Mouse (Mus musculus) embryonic facial prominence, embryonic 12.5 days (tissue): ENCODE data around the gene Smoc1. TPM values are rescaled to one million over a fixed set of nuclear protein-coding genes. Genes with fewer than 3 reads are reported as not detected.

Experiments used
- ATAC-seq: fragments of 200-750 bp; cut with Nextera tagmentation; 2 replicates; pipeline ENCODE4 v1.8.0; 2017; ENCODE audit not compliant: insufficient number of reproducible peaks, insufficient read depth, low FRiP score, low TSS enrichment
- H3K27ac ChIP-seq: fragments of 300-500 bp; sonication (generic); 2 replicates; pipeline ENCODE4 v1.5.1; 2016; ENCODE audit warnings: mild to moderate bottlenecking
- H3K27me3 ChIP-seq: fragments of 300-500 bp; sonication (generic); 2 replicates; pipeline ENCODE4 v1.6.1; 2016; ENCODE audit warnings: mild to moderate bottlenecking, moderate library complexity
- H3K36me3 ChIP-seq: fragments of 300-500 bp; sonication (generic); 2 replicates; pipeline ENCODE4 v1.6.1; 2016; ENCODE audit warnings: mild to moderate bottlenecking
- H3K4me1 ChIP-seq: fragments of 300-500 bp; sonication (generic); 2 replicates; pipeline ENCODE4 v1.6.1; 2016
- H3K4me2 ChIP-seq: fragments of 300-500 bp; sonication (generic); replicated peaks from 2 replicates; pipeline ENCODE4 v1.6.1; 2016; ENCODE audit warnings: mild to moderate bottlenecking, moderate library complexity
- H3K4me3 ChIP-seq: fragments of 300-500 bp; sonication (generic); 2 replicates; pipeline ENCODE4 v1.5.1; 2016; ENCODE audit warnings: mild to moderate bottlenecking
- H3K9ac ChIP-seq: fragments of 300-500 bp; sonication (generic); 2 replicates; pipeline ENCODE4 v1.6.1; 2016; ENCODE audit warnings: mild to moderate bottlenecking, moderate library complexity
- H3K9me3 ChIP-seq: fragments of 300-500 bp; sonication (generic); 2 replicates; pipeline ENCODE4 v1.6.1; 2016; ENCODE audit warnings: mild to moderate bottlenecking, moderate library complexity
- WGBS: fragments of 180-500 bp; shearing (Covaris S2); methylation state at CpG from one replicate; pipeline ENCODE4 v1.1.7; 2016; 5-methylcytosine and 5-hydroxymethylcytosine counted together
- polyA plus RNA-seq: library from polyadenylated mRNA; unstranded; fragments of >200 nt; fragmentation: Nextera tagmentation; extraction: Ambion mirVana; gene quantifications from 2 replicates; pipeline ENCODE4 v1.2.1, GENCODE M21; 2016

Smoc1 gene
- polyA plus RNA-seq, 1 experiment from 2014 or later = 14.7 TPM

GRCm38 (mm10) chr12:81175252-81175651 lies 148.6 kb downstream of the Smoc1 start:
- H3K4me2 ChIP-seq = no peak overlapping the region
- H3K27me3 ChIP-seq = no peaks in the 10 kb centered on the region
- 42% methylated on average over 9 of the region's 9 CpGs for WGBS
- no peaks in the 10 kb centered on the region for H3K36me3 ChIP-seq
- H3K27ac ChIP-seq = no peak overlapping the region
- H3K4me1 ChIP-seq = 0 out of 2 replicates have a peak, but pooled peaks cover 3% of the 10 kb centered on the region
- H3K9ac ChIP-seq = no peak overlapping the region
- no peak overlapping the region for H3K4me3 ChIP-seq
- no peaks in the 10 kb centered on the region for H3K9me3 ChIP-seq
- ATAC-seq = no peak

GRCm38 (mm10) chr12:81182073-81182472 lies 155.5 kb downstream of the Smoc1 start:
- Histone ChIP-seq H3K4me3 (no peak overlapping the region), H3K9ac (no peak overlapping the region), H3K36me3 (no peaks in the 10 kb centered on the region), H3K4me1 (no peaks in the 10 kb centered on the region), H3K27me3 (no peaks in the 10 kb centered on the region), H3K4me2 (no peak overlapping the region), H3K9me3 (no peaks in the 10 kb centered on the region), H3K27ac (no peak overlapping the region)
- ATAC-seq = peak; percentile 60; the same call in 1 of the 2 replicates
- WGBS = 57% methylated on average over 3 of the region's 3 CpGs

GRCm38 (mm10) chr12:81184967-81185366 lies 158.4 kb downstream of the Smoc1 start:
- WGBS = 86% methylated on average over 2 of the region's 2 CpGs
- no peaks in the 10 kb centered on the region for H3K4me1 ChIP-seq
- no peak overlapping the region for H3K27ac ChIP-seq
- no peaks in the 10 kb centered on the region for H3K9me3 ChIP-seq
- no peak overlapping the region for H3K9ac ChIP-seq
- ATAC-seq = no peak
- no peak overlapping the region for H3K4me3 ChIP-seq
- no peaks in the 10 kb centered on the region for H3K27me3 ChIP-seq
- H3K36me3 ChIP-seq = no peaks in the 10 kb centered on the region
- no peak overlapping the region for H3K4me2 ChIP-seq

GRCm38 (mm10) chr12:81186081-81186480 lies 159.5 kb downstream of the Smoc1 start:
- Histone ChIP-seq H3K4me3 (no peak overlapping the region), H3K9me3 (no peaks in the 10 kb centered on the region), H3K36me3 (no peaks in the 10 kb centered on the region), H3K9ac (no peak overlapping the region), H3K27ac (no peak overlapping the region), H3K27me3 (no peaks in the 10 kb centered on the region), H3K4me1 (no peaks in the 10 kb centered on the region), H3K4me2 (no peak overlapping the region)
- WGBS = 89% methylated on average over 4 of the region's 4 CpGs
- ATAC-seq = no peak

GRCm38 (mm10) chr12:81186668-81187067 lies 160.1 kb downstream of the Smoc1 start:
- 80% methylated on average over 3 of the region's 3 CpGs for WGBS
- H3K4me3 ChIP-seq = no peak overlapping the region
- ATAC-seq = no peak
- no peaks in the 10 kb centered on the region for H3K9me3 ChIP-seq
- no peaks in the 10 kb centered on the region for H3K4me1 ChIP-seq
- no peak overlapping the region for H3K27ac ChIP-seq
- H3K27me3 ChIP-seq = no peaks in the 10 kb centered on the region
- H3K36me3 ChIP-seq = no peaks in the 10 kb centered on the region
- H3K4me2 ChIP-seq = no peak overlapping the region
- no peak overlapping the region for H3K9ac ChIP-seq

- Histone ChIP-seq H3K36me3 (no peaks in the 10 kb centered on the region), H3K9me3 (no peaks in the 10 kb centered on the region), H3K27ac (no peak overlapping the region), H3K4me3 (no peak overlapping the region), H3K9ac (no peak overlapping the region), H3K4me1 (no peaks in the 10 kb centered on the region), H3K4me2 (no peak overlapping the region), H3K27me3 (no peaks in the 10 kb centered on the region)
- no peak for ATAC-seq
- 84% methylated on average over 3 of the region's 3 CpGs for WGBS
Measured at GRCm38 (mm10) chr12:81188423-81188822, 161.8 kb downstream of the Smoc1 start.

- H3K4me2 ChIP-seq = no peak overlapping the region
- no peak for ATAC-seq
- 93% methylated on average over 4 of the region's 4 CpGs for WGBS
- H3K4me3 ChIP-seq = no peak overlapping the region
- no peaks in the 10 kb centered on the region for H3K4me1 ChIP-seq
- no peaks in the 10 kb centered on the region for H3K36me3 ChIP-seq
- H3K27me3 ChIP-seq = no peaks in the 10 kb centered on the region
- no peaks in the 10 kb centered on the region for H3K9me3 ChIP-seq
- H3K27ac ChIP-seq = no peak overlapping the region
- no peak overlapping the region for H3K9ac ChIP-seq
Measured at GRCm38 (mm10) chr12:81188996-81189395, 162.4 kb downstream of the Smoc1 start.

GRCm38 (mm10) chr12:81189636-81190035 lies 163.0 kb downstream of the Smoc1 start:
- no peak overlapping the region for H3K4me2 ChIP-seq
- ATAC-seq = no peak
- H3K27me3 ChIP-seq = no peaks in the 10 kb centered on the region
- H3K4me1 ChIP-seq = no peaks in the 10 kb centered on the region
- H3K27ac ChIP-seq = no peak overlapping the region
- H3K36me3 ChIP-seq = no peaks in the 10 kb centered on the region
- 86% methylated on average over 1 of the region's 1 CpGs for WGBS
- no peak overlapping the region for H3K4me3 ChIP-seq
- no peak overlapping the region for H3K9ac ChIP-seq
- no peaks in the 10 kb centered on the region for H3K9me3 ChIP-seq

GRCm38 (mm10) chr12:81193968-81194367 lies 167.4 kb downstream of the Smoc1 start:
- no peak for ATAC-seq
- Histone ChIP-seq H3K36me3 (no peaks in the 10 kb centered on the region), H3K4me3 (no peak overlapping the region), H3K27ac (no peak overlapping the region), H3K4me2 (no peak overlapping the region), H3K9ac (no peak overlapping the region), H3K27me3 (no peaks in the 10 kb centered on the region), H3K4me1 (no peaks in the 10 kb centered on the region), H3K9me3 (no peaks in the 10 kb centered on the region)
- 91% methylated on average over 2 of the region's 2 CpGs for WGBS

GRCm38 (mm10) chr12:81197468-81198075 lies 171.0 kb downstream of the Smoc1 start:
- Histone ChIP-seq H3K9me3 (no peaks in the 10 kb centered on the region), H3K4me1 (no peaks in the 10 kb centered on the region), H3K27me3 (no peaks in the 10 kb centered on the region), H3K4me2 (no peak overlapping the region), H3K9ac (no peak overlapping the region), H3K27ac (no peak overlapping the region), H3K36me3 (no peaks in the 10 kb centered on the region), H3K4me3 (no peak overlapping the region)
- no peak for ATAC-seq
- 70% methylated on average over 5 of the region's 5 CpGs for WGBS

- Histone ChIP-seq H3K9me3 (no peaks in the 10 kb centered on the region), H3K27me3 (no peaks in the 10 kb centered on the region), H3K4me2 (no peak overlapping the region), H3K36me3 (no peaks in the 10 kb centered on the region), H3K4me3 (no peak overlapping the region), H3K4me1 (no peaks in the 10 kb centered on the region), H3K27ac (no peak overlapping the region), H3K9ac (no peak overlapping the region)
- ATAC-seq = no peak
- 30% methylated on average over 23 of the region's 23 CpGs for WGBS
Measured at GRCm38 (mm10) chr12:81199280-81199955, 172.8 kb downstream of the Smoc1 start.

- no peak overlapping the region for H3K27ac ChIP-seq
- no peaks in the 10 kb centered on the region for H3K27me3 ChIP-seq
- H3K4me1 ChIP-seq = no peaks in the 10 kb centered on the region
- no peaks in the 10 kb centered on the region for H3K9me3 ChIP-seq
- no peak overlapping the region for H3K4me2 ChIP-seq
- no peaks in the 10 kb centered on the region for H3K36me3 ChIP-seq
- H3K4me3 ChIP-seq = no peak overlapping the region
- no peak for ATAC-seq
- H3K9ac ChIP-seq = no peak overlapping the region
- WGBS = 33% methylated on average over 1 of the region's 1 CpGs
Measured at GRCm38 (mm10) chr12:81203226-81203625, 176.6 kb downstream of the Smoc1 start.
